Mouse (Mus musculus) kidney, embryonic 16.5 days (tissue): ENCODE measurements around the gene Tubg2. TPM values are rescaled to one million over a fixed set of nuclear protein-coding genes. Genes with fewer than 3 reads are reported as not detected.

Experiments used
- ATAC-seq: fragments of 200-750 bp; cut with Nextera tagmentation; 2 replicates; pipeline ENCODE4 v1.8.0; 2017; ENCODE audit warnings: moderate TSS enrichment; ENCODE audit not compliant: low FRiP score, low TSS enrichment
- H3K27ac ChIP-seq: fragments of 300-500 bp; sonication (generic); 2 replicates; pipeline ENCODE4 v1.5.1; 2014; ENCODE audit warnings: low read length
- H3K27me3 ChIP-seq: fragments of 300-500 bp; sonication (generic); 2 replicates; pipeline ENCODE4 v1.6.1; 2014; ENCODE audit warnings: low read length, control low read depth, mixed read lengths; ENCODE audit not compliant: insufficient read depth
- H3K36me3 ChIP-seq: fragments of 300-500 bp; sonication (generic); 2 replicates; pipeline ENCODE4 v1.6.1; 2014; ENCODE audit warnings: low read length, control low read depth, mixed read lengths; ENCODE audit not compliant: insufficient read depth
- H3K4me1 ChIP-seq: fragments of 300-500 bp; sonication (generic); 2 replicates; pipeline ENCODE4 v1.6.1; 2014; ENCODE audit warnings: low read length, control low read depth, mixed read lengths; ENCODE audit not compliant: insufficient read depth
- H3K4me2 ChIP-seq: fragments of 300-500 bp; sonication (generic); replicated peaks from 2 replicates; pipeline ENCODE4 v1.6.1; 2014; ENCODE audit warnings: low read depth, low read length
- H3K4me3 ChIP-seq: fragments of 300-500 bp; sonication (generic); 2 replicates; pipeline ENCODE4 v1.5.1; 2014; ENCODE audit warnings: mild to moderate bottlenecking, low read length
- H3K9ac ChIP-seq: fragments of 300-500 bp; sonication (generic); replicated peaks from 2 replicates; pipeline ENCODE4 v1.6.1; 2014; ENCODE audit warnings: low read length
- H3K9me3 ChIP-seq: fragments of 300-500 bp; sonication (generic); 2 replicates; pipeline ENCODE4 v1.6.1; 2016; ENCODE audit warnings: low read length, control low read depth
- WGBS: fragments of 180-500 bp; shearing (Covaris S2); extraction: QIAGEN DNeasy Blood & Tissue Kit; methylation state at CpG from one replicate; pipeline ENCODE4 v1.1.7; 2014; 5-methylcytosine and 5-hydroxymethylcytosine counted together
- polyA plus RNA-seq: library from polyadenylated mRNA; unstranded; fragments of >200 nt; fragmentation: Nextera tagmentation; extraction: Ambion mirVana; gene quantifications from 2 replicates; pipeline ENCODE4 v1.2.1, GENCODE M21; 2015

Tubg2 gene
- polyA plus RNA-seq, 1 experiment from 2014 or later = 4.2 TPM

DNA sequence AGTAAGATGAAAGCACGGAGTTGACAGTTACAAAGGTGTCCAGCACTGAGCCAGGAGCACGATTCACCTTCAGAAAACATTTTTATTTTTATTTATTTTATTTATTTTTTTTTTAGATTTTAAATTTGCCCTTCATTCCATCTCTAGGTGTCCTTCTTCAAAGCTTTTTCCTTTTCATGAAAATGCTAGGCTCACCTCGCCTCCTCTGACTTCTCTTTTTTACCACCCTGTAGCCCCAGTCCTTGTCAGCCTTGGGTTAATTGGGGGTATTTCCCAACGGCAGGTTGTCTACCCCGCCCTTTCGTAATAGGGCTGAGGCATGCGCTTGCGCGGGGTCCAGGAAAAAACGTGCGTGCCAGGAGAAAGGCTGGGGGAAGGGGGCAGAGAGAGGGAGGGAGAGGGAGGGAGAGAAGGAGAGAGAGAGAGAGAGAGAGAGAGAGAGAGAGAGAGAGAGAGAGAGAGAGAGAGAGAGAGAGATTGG lies 20.0 kb downstream of the Tubg2 start:
- Histone ChIP-seq H3K9me3 (no peaks in the 10 kb centered on the region), H3K4me3 (peak overlapping the region; percentile 42), H3K4me2 (peak overlapping the region; percentile 96), H3K27ac (no peak overlapping the region), H3K27me3 (peaks cover 20% of the 10 kb centered on the region), H3K9ac (peak overlapping the region; percentile 22; the same call in 1 of the 2 replicates), H3K4me1 (peaks cover 59% of the 10 kb centered on the region), H3K36me3 (no peaks in the 10 kb centered on the region)
- no peak for ATAC-seq
- 8% methylated on average over 11 of the region's 11 CpGs for WGBS

DNA sequence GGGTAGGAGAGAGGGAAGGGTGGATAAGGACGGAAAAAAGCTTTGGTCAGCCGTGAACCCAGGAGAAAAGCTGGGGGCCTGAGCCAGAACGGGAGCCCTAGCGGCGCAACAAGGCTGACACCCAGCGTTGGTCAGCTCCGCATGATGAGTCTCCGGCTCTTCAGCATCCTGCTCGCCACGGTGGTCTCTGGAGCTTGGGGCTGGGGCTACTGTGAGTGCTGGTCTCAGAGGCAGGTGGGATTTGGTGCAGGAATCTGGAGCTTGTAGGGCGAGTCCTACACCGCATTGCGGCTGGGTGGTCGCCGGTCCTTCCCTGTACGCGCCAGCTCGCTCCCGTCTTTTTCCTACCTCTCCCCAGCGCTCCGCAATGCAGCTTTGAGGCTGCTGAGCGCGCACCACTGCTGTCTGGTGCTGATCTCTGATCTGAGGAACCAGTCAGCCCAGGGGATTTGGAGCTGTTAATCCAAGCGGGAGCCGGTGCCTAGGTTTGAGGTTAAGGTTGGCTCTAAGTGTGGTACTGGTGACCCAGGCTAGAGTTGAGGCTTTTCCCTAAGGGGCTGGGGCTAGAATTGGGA lies 20.5 kb downstream of the Tubg2 start:
- Histone ChIP-seq H3K4me2 (peak overlapping the region; percentile 96), H3K27ac (no peak overlapping the region), H3K9me3 (no peaks in the 10 kb centered on the region), H3K27me3 (peaks cover 20% of the 10 kb centered on the region), H3K4me1 (peaks cover 59% of the 10 kb centered on the region), H3K36me3 (no peaks in the 10 kb centered on the region), H3K9ac (peak overlapping the region; percentile 22), H3K4me3 (peak overlapping the region; percentile 42)
- 0% methylated on average over 25 of the region's 25 CpGs for WGBS
- ATAC-seq = no peak

DNA sequence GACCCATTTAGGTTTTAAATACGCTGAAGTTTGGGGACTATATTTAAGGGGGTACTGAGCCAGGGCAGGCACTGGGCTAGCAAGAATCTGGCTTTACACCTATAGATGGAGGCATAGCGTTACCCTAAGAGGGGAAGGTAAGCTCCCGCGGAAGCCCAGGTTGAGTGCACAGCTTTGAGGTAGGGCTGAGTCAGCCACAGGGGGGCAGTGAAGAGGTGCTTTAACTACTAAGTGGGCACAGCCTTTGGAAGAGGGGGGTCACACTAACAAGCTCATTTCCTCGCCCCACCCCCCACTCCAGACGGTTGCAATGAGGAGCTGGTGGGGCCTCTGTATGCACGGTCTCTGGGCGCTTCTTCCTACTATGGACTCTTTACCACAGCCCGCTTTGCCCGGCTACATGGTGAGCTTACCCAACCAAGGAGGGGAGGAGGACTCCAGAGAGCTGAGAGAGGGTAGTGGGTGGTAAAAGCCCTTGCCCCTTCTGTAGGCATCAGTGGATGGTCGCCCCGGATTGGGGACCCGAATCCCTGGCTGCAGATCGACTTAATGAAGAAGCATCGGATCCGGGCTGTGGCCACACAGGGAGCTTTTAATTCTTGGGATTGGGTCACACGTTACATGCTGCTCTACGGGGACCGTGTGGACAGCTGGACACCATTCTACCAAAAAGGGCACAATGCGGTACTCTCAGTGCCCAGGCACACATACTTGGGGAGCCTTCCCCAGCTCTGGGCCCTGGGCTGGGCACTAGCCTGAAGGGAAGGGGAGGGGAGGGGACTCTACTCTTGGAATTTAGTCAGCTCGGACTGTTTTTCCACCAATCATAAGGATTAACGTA lies 21.4 kb downstream of the Tubg2 start:
- Histone ChIP-seq H3K27me3 (peaks cover 20% of the 10 kb centered on the region), H3K4me1 (peaks cover 59% of the 10 kb centered on the region), H3K27ac (no peak overlapping the region), H3K4me2 (peak overlapping the region; percentile 96), H3K9me3 (no peaks in the 10 kb centered on the region), H3K36me3 (no peaks in the 10 kb centered on the region), H3K9ac (0 out of 2 replicates have a peak overlapping the region, but pooled peaks have one; percentile 18), H3K4me3 (peak overlapping the region; percentile 11; the same call in 1 of the 2 replicates)
- ATAC-seq = no peak
- WGBS = 30% methylated on average over 22 of the region's 22 CpGs

DNA sequence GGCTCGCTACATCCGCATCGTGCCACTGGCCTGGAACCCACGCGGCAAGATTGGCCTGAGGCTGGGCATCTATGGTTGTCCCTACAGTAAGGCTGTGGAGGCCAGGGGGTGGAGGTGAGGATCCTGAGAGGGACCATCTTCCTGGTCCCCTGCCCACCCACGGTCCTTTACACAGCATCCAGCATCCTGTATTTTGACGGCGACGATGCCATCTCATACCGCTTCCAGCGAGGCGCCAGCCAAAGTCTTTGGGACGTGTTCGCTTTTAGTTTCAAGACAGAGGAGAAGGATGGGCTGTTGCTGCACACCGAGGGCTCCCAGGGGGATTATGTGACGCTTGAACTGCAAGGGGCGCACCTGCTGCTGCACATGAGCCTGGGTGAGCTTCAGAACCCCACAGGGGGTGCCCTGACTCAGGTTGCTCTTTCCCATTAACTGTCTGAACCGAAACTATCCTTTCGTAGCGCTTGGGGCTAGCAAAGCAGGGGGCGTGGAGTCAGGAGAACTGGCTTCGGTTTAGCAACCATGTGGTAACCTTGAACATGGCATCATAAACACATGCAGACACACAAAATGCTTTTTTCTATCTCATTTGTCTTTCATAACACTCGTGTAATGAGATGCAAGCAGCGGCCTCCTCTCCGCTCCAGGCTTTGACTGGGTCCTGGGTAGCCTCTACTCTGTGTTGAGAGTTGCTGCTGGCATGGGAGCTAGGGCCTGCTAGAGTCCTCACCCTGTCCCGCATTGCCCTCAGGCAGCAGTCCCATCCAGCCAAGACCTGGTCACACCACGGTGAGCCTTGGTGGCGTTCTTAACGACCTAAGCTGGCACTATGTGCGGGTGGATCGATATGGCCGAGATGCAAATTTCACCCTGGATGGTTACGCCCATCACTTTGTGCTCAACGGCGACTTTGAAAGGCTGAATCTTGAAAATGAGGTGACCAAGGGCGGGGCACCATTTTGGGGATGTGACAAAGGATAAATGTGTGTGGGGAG lies 22.7 kb downstream of the Tubg2 start:
- no peak overlapping the region; the same call in 1 of the 2 replicates for H3K4me3 ChIP-seq
- no peak overlapping the region for H3K27ac ChIP-seq
- WGBS = 59% methylated on average over 36 of the region's 36 CpGs
- H3K27me3 ChIP-seq = peaks cover 20% of the 10 kb centered on the region
- no peak for ATAC-seq
- H3K9ac ChIP-seq = no peak overlapping the region
- H3K36me3 ChIP-seq = no peaks in the 10 kb centered on the region
- no peaks in the 10 kb centered on the region for H3K9me3 ChIP-seq
- peaks cover 47% of the 10 kb centered on the region for H3K4me1 ChIP-seq
- peak overlapping the region; percentile 22; the same call in 1 of the 2 replicates for H3K4me2 ChIP-seq

DNA sequence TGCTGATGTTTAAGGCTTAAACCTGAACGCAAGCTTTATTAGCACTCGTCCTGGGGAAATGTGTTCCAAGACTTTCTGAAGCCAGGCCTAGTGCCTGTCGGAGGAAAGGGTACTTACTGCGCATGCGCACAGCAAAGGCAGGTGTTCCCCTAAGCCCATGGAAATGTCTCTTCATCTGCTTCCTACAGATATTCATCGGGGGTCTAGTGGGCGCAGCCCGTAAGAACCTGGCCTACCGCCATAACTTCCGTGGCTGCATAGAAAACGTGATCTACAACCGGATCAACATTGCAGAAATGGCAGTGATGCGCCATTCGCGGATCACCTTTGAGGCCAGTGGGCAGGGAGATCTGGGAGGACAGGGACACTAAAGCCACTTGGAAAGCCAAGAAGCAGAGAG lies 23.6 kb downstream of the Tubg2 start:
- WGBS = 81% methylated on average over 15 of the region's 15 CpGs

DNA sequence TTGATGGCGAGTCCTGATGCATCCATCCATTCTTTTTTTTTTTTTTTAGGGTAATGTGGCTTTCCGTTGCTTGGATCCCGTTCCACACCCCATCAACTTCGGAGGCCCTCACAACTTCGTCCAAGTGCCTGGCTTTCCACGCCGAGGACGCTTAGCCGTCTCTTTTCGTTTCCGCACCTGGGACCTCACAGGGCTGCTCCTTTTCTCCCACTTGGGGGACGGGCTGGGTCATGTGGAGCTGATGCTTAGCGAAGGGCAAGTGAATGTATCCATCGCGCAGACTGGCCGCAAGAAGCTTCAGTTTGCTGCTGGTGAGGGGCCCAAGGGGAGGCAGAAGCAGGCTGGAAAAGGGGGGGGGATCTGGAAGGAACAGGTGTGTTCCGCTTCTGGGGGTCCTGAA lies 24.6 kb downstream of the Tubg2 start:
- ATAC-seq = no peak
- Histone ChIP-seq H3K9me3 (no peaks in the 10 kb centered on the region), H3K9ac (no peak overlapping the region), H3K36me3 (no peaks in the 10 kb centered on the region), H3K4me3 (no peak overlapping the region), H3K4me2 (no peak overlapping the region), H3K27ac (no peak overlapping the region), H3K27me3 (peaks cover 12% of the 10 kb centered on the region), H3K4me1 (peaks cover 28% of the 10 kb centered on the region)
- 61% methylated on average over 17 of the region's 17 CpGs for WGBS

More for the DNA sequence above, 23.6 kb downstream of the Tubg2 start:
- no peak for ATAC-seq
- Histone ChIP-seq H3K9ac (no peak overlapping the region), H3K4me3 (no peak overlapping the region), H3K4me2 (no peak overlapping the region), H3K27ac (no peak overlapping the region), H3K36me3 (no peaks in the 10 kb centered on the region), H3K9me3 (no peaks in the 10 kb centered on the region), H3K4me1 (peaks cover 37% of the 10 kb centered on the region), H3K27me3 (peaks cover 19% of the 10 kb centered on the region)

DNA sequence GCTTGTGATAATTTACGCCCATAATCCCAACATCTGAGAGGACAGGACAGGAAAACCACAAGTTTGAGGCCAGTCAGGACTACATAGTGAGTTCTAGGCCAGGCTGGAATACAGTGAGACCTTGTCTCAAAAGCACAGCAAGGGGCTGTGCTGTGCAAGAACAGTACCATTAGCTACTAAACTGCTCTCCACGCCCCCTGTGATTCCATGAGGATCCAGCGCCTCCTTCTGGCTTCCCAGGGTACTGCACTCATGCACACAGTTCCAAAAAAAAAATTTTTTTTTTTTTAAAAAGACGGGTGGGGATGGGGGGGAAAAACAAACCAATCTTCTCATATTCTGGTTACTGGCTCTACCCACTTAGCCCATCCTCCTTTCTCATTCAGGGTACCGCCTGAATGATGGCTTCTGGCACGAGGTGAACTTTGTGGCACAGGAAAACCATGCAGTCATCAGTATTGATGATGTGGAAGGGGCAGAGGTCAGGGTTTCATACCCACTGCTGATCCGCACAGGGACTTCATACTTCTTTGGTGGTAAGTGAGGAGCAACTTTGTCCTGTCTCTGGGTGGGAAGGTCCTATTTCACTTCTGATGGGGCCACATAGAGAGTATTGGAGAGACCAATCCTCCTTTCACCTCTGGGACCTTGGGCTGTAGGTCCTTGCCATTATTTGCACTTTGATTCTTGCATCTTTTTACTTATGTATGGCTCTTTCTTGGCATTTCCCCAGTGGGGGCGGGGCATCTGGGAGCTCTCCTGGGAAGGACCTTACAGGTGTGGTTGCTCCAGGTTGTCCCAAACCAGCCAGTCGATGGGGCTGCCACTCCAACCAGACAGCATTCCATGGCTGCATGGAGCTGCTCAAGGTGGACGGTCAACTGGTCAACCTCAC lies 25.4 kb downstream of the Tubg2 start:
- ATAC-seq = no peak

DNA sequence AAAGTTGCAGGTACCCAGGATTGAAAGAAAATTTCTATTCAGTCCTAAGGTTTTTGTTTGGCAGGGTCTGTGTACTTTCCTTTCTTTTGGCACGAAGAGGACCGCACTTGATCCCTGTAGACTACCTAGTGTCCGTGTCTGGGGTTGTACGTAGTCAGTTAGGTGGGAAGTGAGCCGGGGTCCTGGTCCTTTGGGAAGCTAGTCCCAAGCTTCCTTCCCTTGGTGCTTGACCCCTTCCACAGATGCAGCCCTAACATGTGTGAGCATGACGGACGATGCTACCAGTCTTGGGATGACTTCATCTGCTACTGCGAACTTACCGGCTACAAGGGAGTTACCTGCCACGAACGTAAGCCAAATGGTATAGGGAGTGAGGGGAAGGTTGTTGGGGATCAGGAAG lies 26.3 kb downstream of the Tubg2 start:
- H3K9ac ChIP-seq = no peak overlapping the region
- peaks cover 12% of the 10 kb centered on the region for H3K4me1 ChIP-seq
- H3K4me3 ChIP-seq = no peak overlapping the region
- peaks cover 4% of the 10 kb centered on the region for H3K27me3 ChIP-seq
- no peak for ATAC-seq
- H3K36me3 ChIP-seq = peaks cover 6% of the 10 kb centered on the region; the same call in 1 of the 2 replicates
- H3K27ac ChIP-seq = no peak overlapping the region
- no peaks in the 10 kb centered on the region for H3K9me3 ChIP-seq
- no peak overlapping the region for H3K4me2 ChIP-seq
- 90% methylated on average over 11 of the region's 11 CpGs for WGBS

More for the DNA sequence above, 25.4 kb downstream of the Tubg2 start:
- Histone ChIP-seq H3K36me3 (no peaks in the 10 kb centered on the region), H3K9me3 (no peaks in the 10 kb centered on the region), H3K9ac (no peak overlapping the region), H3K4me2 (no peak overlapping the region), H3K27me3 (peaks cover 11% of the 10 kb centered on the region), H3K4me3 (no peak overlapping the region), H3K4me1 (peaks cover 21% of the 10 kb centered on the region), H3K27ac (no peak overlapping the region)
- 43% methylated on average over 10 of the region's 10 CpGs for WGBS
